Mouse (Mus musculus) CH12.LX (cell line): Measurements from ENCODE around the gene Tle2. TPM values are rescaled to one million over a fixed set of nuclear protein-coding genes. Genes with fewer than 3 reads are reported as not detected.

Experiments
- DNase-seq: peaks from one replicate; pipeline ENCODE4 v3.0.0-alpha.2; 2013; ENCODE audit errors: extremely low read depth
- H3K27ac ChIP-seq: 2 replicates; pipeline ENCODE4 v1.5.1; 2012; ENCODE audit warnings: low read depth, mild to moderate bottlenecking, control low read depth, moderate library complexity; ENCODE audit not compliant: insufficient read depth
- H3K27me3 ChIP-seq: replicated peaks from 2 replicates; pipeline ENCODE3; 2012; ENCODE audit warnings: inconsistent platforms
- H3K36me3 ChIP-seq, 2 experiments: replicated peaks in 1 of 2; 2 replicates each; pipeline versions ENCODE3 to v1.6.1; 2012; ENCODE audit warnings: inconsistent platforms in 1 of 2, low read length in 1 of 2, mild to moderate bottlenecking in 1 of 2, mixed read lengths in 1 of 2, moderate library complexity in 1 of 2; ENCODE audit not compliant: control insufficient read depth in 1 of 2, insufficient read depth in 1 of 2
- H3K4me1 ChIP-seq, 2 experiments: 2 replicates each; pipeline ENCODE4 v1.6.1; 2012; ENCODE audit warnings: inconsistent platforms in 1 of 2, moderate library complexity in 1 of 2; ENCODE audit not compliant: insufficient read depth in 2 of 2, control insufficient read depth in 1 of 2
- H3K4me2 ChIP-seq: 2 replicates; pipeline ENCODE4 v1.6.1; 2012; ENCODE audit warnings: low read depth, mild to moderate bottlenecking, control low read depth; ENCODE audit not compliant: poor library complexity, insufficient read depth, severe bottlenecking
- H3K4me3 ChIP-seq, 3 experiments: fragments of 150-350 bp in 1 of 3; sonication (generic) in 1 of 3; replicated peaks in 1 of 3; 2 replicates each; pipeline versions ENCODE3 to v1.5.1; 2011 to 2012; ENCODE audit warnings: low read depth in 2 of 3, low read length in 2 of 3, mild to moderate bottlenecking in 2 of 3, moderate library complexity in 2 of 3, control low read depth in 1 of 3, improper control_type of control experiment in 1 of 3, inconsistent platforms in 1 of 3, mixed read lengths in 1 of 3; ENCODE audit not compliant: poor library complexity in 1 of 3
- H3K79me2 ChIP-seq: replicated peaks from 2 replicates; pipeline ENCODE4 v1.6.1; 2012; ENCODE audit warnings: mild to moderate bottlenecking, moderate library complexity; ENCODE audit not compliant: control insufficient read depth, poor library complexity, insufficient read depth, severe bottlenecking; ENCODE audit errors: extremely low read depth
- H3K9ac ChIP-seq: 2 replicates; pipeline ENCODE4 v1.6.1; 2012; ENCODE audit warnings: low read depth, mild to moderate bottlenecking, control low read depth, moderate library complexity; ENCODE audit not compliant: insufficient read depth
- H3K9me3 ChIP-seq: replicated peaks from 2 replicates; pipeline ENCODE3; 2012; ENCODE audit warnings: low read length, inconsistent platforms, mixed read lengths
- BHLHE40 ChIP-seq: IDR thresholded peaks from 2 replicates; pipeline ENCODE4 v1.6.1; 2011; ENCODE audit warnings: mild to moderate bottlenecking, low read depth, low read length, improper control_type of control experiment
- ELF1 ChIP-seq: IDR thresholded peaks from 2 replicates; pipeline ENCODE4 v1.6.1; 2014; ENCODE audit warnings: low read depth, mild to moderate bottlenecking, inconsistent platforms, low read length, improper control_type of control experiment
- EP300 ChIP-seq: IDR thresholded peaks from 2 replicates; pipeline ENCODE4 v1.6.1; 2011; ENCODE audit warnings: low read length, improper control_type of control experiment
- ETS1 ChIP-seq: conservative IDR thresholded peaks from 2 replicates; pipeline ENCODE4 v1.6.1; 2012; ENCODE audit warnings: low read depth, mild to moderate bottlenecking, inconsistent platforms, low read length, improper control_type of control experiment, moderate library complexity
- GABPA ChIP-seq: IDR thresholded peaks from 2 replicates; pipeline ENCODE4 v1.6.1; 2012; ENCODE audit warnings: low read depth, low read length, improper control_type of control experiment, inconsistent platforms; ENCODE audit not compliant: insufficient replicate concordance
- HCFC1 ChIP-seq: IDR thresholded peaks from 2 replicates; pipeline ENCODE4 v1.6.1; 2012; ENCODE audit warnings: low read depth, mild to moderate bottlenecking, inconsistent platforms, low read length, improper control_type of control experiment
- IRF4 ChIP-seq: IDR thresholded peaks from 2 replicates; pipeline ENCODE4 v1.6.1; 2014; ENCODE audit warnings: low read depth, mild to moderate bottlenecking, inconsistent platforms, low read length, improper control_type of control experiment
- JUND ChIP-seq: conservative IDR thresholded peaks from 2 replicates; pipeline ENCODE4 v1.6.1; 2011; ENCODE audit warnings: low read depth, low read length, improper control_type of control experiment
- KAT2A ChIP-seq: IDR thresholded peaks from 2 replicates; pipeline ENCODE4 v1.6.1; 2012; ENCODE audit warnings: low read length, improper control_type of control experiment, inconsistent platforms; ENCODE audit not compliant: insufficient replicate concordance
- MAFK ChIP-seq: IDR thresholded peaks from 2 replicates; pipeline ENCODE4 v1.6.1; 2011; ENCODE audit warnings: low read length, improper control_type of control experiment; ENCODE audit not compliant: insufficient replicate concordance
- MAX ChIP-seq: IDR thresholded peaks from 2 replicates; pipeline ENCODE4 v1.6.1; 2011; ENCODE audit warnings: low read length, improper control_type of control experiment
- MAZ ChIP-seq: IDR thresholded peaks from 2 replicates; pipeline ENCODE4 v1.6.1; 2012; ENCODE audit warnings: low read depth, mild to moderate bottlenecking, inconsistent platforms, low read length, improper control_type of control experiment, moderate library complexity
- MEF2A ChIP-seq: IDR thresholded peaks from 2 replicates; pipeline ENCODE4 v1.6.1; 2014; ENCODE audit warnings: low read depth, mild to moderate bottlenecking, inconsistent platforms, low read length, improper control_type of control experiment, borderline replicate concordance
- NRF1 ChIP-seq: IDR thresholded peaks from 2 replicates; pipeline ENCODE4 v1.6.1; 2014; ENCODE audit warnings: low read depth, mild to moderate bottlenecking, inconsistent platforms, low read length, improper control_type of control experiment, moderate library complexity
- POLR2A ChIP-seq: IDR thresholded peaks from 2 replicates; pipeline ENCODE4 v1.6.1; 2011; ENCODE audit warnings: low read depth, mild to moderate bottlenecking, improper control_type of control experiment, low read length
- RAD21 ChIP-seq: IDR thresholded peaks from 2 replicates; pipeline ENCODE4 v1.6.1; 2011; ENCODE audit warnings: low read depth, mild to moderate bottlenecking, low read length, improper control_type of control experiment, moderate library complexity
- SMC3 ChIP-seq: IDR thresholded peaks from 2 replicates; pipeline ENCODE4 v1.6.1; 2011; ENCODE audit warnings: low read depth, low read length, improper control_type of control experiment
- TCF12 ChIP-seq: IDR thresholded peaks from 2 replicates; pipeline ENCODE4 v1.6.1; 2014; ENCODE audit warnings: low read depth, mild to moderate bottlenecking, inconsistent platforms, low read length, improper control_type of control experiment
- UBTF ChIP-seq: IDR thresholded peaks from 2 replicates; pipeline ENCODE4 v1.6.1; 2012; ENCODE audit warnings: low read depth, mild to moderate bottlenecking, inconsistent platforms, low read length, improper control_type of control experiment, moderate library complexity
- USF1 ChIP-seq: IDR thresholded peaks from 2 replicates; pipeline ENCODE4 v1.6.1; 2014; ENCODE audit warnings: low read depth, mild to moderate bottlenecking, inconsistent platforms, low read length, improper control_type of control experiment
- USF2 ChIP-seq: conservative IDR thresholded peaks from 2 replicates; pipeline ENCODE4 v1.6.1; 2011; ENCODE audit warnings: low read depth, low read length, improper control_type of control experiment
- ZC3H11A ChIP-seq: IDR thresholded peaks from 2 replicates; pipeline ENCODE4 v1.6.1; 2012; ENCODE audit warnings: low read depth, mild to moderate bottlenecking, inconsistent platforms, low read length, improper control_type of control experiment
- ZNF384 ChIP-seq: IDR thresholded peaks from 2 replicates; pipeline ENCODE4 v1.6.1; 2012; ENCODE audit warnings: low read depth, low read length, improper control_type of control experiment, inconsistent platforms
- dilution Hi-C: fragments of 300-500 bp; cut with MboI; formaldehyde crosslinking; loops from 2 replicates; pipeline ENCODE4 v1.14.3; 2020; ENCODE audit warnings: low sequenced_read_pairs; ENCODE audit not compliant: extremely low pct_unique_long_range_greater_than_20kb, extremely low pct_ligation_motif_present
- in situ Hi-C: fragments of 300-500 bp; cut with MboI; formaldehyde crosslinking; loops from 3 replicates; pipeline ENCODE4 v1.14.3; 2019; ENCODE audit warnings: low sequenced_read_pairs, low pct_ligation_motif_present, low pct_unique_long_range_greater_than_20kb, mixed read lengths
- polyA plus RNA-seq: library from polyadenylated mRNA; unstranded; fragments of >175 nt; gene quantifications from 2 replicates; pipeline ENCODE4 v1.2.1, GENCODE M21; 2012; ENCODE audit warnings: low read depth; ENCODE audit not compliant: insufficient read length
- total RNA-seq, 2 experiments: library from RNA; depleted of rRNA; stranded (reverse); fragments of 300-350 nt in 1 of 2; fragments of >200 nt in 1 of 2; gene quantifications; 2 replicates each; pipeline ENCODE4 v1.2.3; 2012 to 2014

The Tle2 gene
- total and polyA plus RNA-seq, 3 experiments = 0.29 to 0.30 TPM; not detected in 1

GRCm38 (mm10) chr10:81579967-81580366 is 5.6 kb downstream of the Tle2 start:
- no peak overlapping the region for H3K27ac ChIP-seq
- in situ Hi-C loops (no loop called here), dilution Hi-C loops (no loop called here)
- no peak overlapping the region for H3K4me2 ChIP-seq
- no peaks in the 10 kb centered on the region for H3K79me2 ChIP-seq
- peaks cover 100% of the 10 kb centered on the region for H3K27me3 ChIP-seq
- peaks cover 4% of the 10 kb centered on the region for H3K9me3 ChIP-seq
- H3K4me1 ChIP-seq = peaks cover 0 to 2% of the 10 kb centered on the region in 2 experiments; a peak in 1 of 4 replicates
- DNase-seq = no peak
- TF ChIP-seq POLR2A (no peak), MEF2A (no peak), NRF1 (no peak), BHLHE40 (no peak), MAX (no peak), SMC3 (no peak), UBTF (no peak), USF2 (no peak), USF1 (no peak), RAD21 (no peak), JUND (no peak)
- H3K9ac ChIP-seq = no peak overlapping the region
- no peaks in the 10 kb centered on the region for H3K36me3 ChIP-seq
- no peak overlapping the region for H3K4me3 ChIP-seq

DNA sequence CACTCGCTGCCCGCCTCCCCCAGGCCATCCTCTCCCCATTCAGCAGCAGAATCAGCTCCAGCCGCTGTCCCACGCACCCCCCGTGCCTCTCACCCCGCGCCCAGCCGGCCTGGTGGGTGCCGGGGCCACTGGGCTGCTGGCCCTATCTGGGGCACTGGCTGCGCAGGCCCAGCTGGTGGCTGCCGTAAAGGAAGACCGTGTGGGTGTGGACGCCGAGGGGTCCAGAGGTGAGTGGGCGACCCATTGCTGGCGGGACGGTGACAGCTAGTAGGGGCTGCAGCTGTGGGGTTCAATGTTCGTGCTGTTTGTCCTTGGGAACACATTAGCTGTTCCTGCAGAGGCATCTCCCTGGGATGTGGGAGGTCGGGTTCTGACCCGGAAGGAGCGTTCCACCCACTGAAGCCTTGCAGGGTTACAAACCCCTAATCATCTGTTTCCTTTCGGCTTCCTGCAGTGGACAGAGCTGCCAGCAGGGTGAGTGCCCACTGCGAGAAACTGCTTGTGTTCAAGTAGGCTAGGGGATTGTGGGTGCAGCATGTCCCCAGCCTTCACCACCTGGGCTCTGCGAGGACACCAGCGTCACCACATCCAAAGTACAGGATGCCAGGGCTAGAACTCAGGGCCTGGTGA is 6.2 kb downstream of the Tle2 start:
- no peak for DNase-seq
- Histone ChIP-seq H3K9ac (no peak overlapping the region), H3K4me1 (peaks cover 0 to under 1% of the 10 kb centered on the region in 2 experiments; a peak in 1 of 4 replicates), H3K27me3 (peaks cover 100% of the 10 kb centered on the region), H3K4me2 (no peak overlapping the region), H3K27ac (no peak overlapping the region), H3K9me3 (peaks cover 4% of the 10 kb centered on the region), H3K4me3 (no peak overlapping the region), H3K36me3 (no peaks in the 10 kb centered on the region), H3K79me2 (no peaks in the 10 kb centered on the region)
- TF ChIP-seq RAD21 = no peak
- no peak for TF ChIP-seq USF1
- TF ChIP-seq GABPA = no peak
- TF ChIP-seq HCFC1 = no peak
- TF ChIP-seq ELF1 = no peak
- TF ChIP-seq EP300 = no peak
- TF ChIP-seq ZNF384 = no peak
- TF ChIP-seq MAZ = no peak
- TF ChIP-seq KAT2A = no peak
- TF ChIP-seq SMC3 = no peak
- TF ChIP-seq UBTF = no peak
- no peak for TF ChIP-seq IRF4
- no peak for TF ChIP-seq ZC3H11A
- no peak for TF ChIP-seq ETS1
- no peak for TF ChIP-seq TCF12
- no peak for TF ChIP-seq MAFK
- in situ Hi-C loops = no loop called here
- dilution Hi-C loops = no loop called here
